Mouse (Mus musculus) liver, embryonic 11.5 days (tissue): ENCODE measurements around the gene Catsperz. TPM values are rescaled to one million over a fixed set of nuclear protein-coding genes. Genes with fewer than 3 reads are reported as not detected.
A peak's percentile ranks its signal among the peaks of the same experiment; 100 is the strongest.

ENCODE experiments used
- ATAC-seq: fragments of 200-750 bp; cut with Nextera tagmentation; replicated peaks from 2 replicates; pipeline ENCODE4 v1.8.0; 2017; ENCODE audit warnings: moderate number of reproducible peaks, mild to moderate bottlenecking, moderate TSS enrichment, moderate library complexity; ENCODE audit not compliant: low FRiP score
- DNase-seq: peaks from one replicate; pipeline ENCODE4 v3.0.0-alpha.2; 2017; ENCODE audit warnings: low spot score
- H3K27ac ChIP-seq: fragments of 300-500 bp; sonication (generic); 2 replicates; pipeline ENCODE4 v1.5.1; 2014; ENCODE audit warnings: mild to moderate bottlenecking, low read depth, low read length, control low read depth
- H3K27me3 ChIP-seq: fragments of 300-500 bp; sonication (generic); replicated peaks from 2 replicates; pipeline ENCODE4 v1.6.1; 2014; ENCODE audit warnings: low read length, mixed read lengths; ENCODE audit not compliant: control insufficient read depth, insufficient read depth
- H3K36me3 ChIP-seq: fragments of 300-500 bp; sonication (generic); 2 replicates; pipeline ENCODE4 v1.6.1; 2014; ENCODE audit warnings: mild to moderate bottlenecking, low read length, moderate library complexity, mixed read lengths; ENCODE audit not compliant: control insufficient read depth, insufficient read depth
- H3K4me1 ChIP-seq: fragments of 300-500 bp; sonication (generic); replicated peaks from 2 replicates; pipeline ENCODE4 v1.6.1; 2014; ENCODE audit warnings: low read length, mixed read lengths; ENCODE audit not compliant: control insufficient read depth, insufficient read depth
- H3K4me2 ChIP-seq: fragments of 300-500 bp; sonication (generic); 2 replicates; pipeline ENCODE4 v1.6.1; 2014; ENCODE audit warnings: mild to moderate bottlenecking, control low read depth, moderate library complexity
- H3K4me3 ChIP-seq: fragments of 300-500 bp; sonication (generic); 2 replicates; pipeline ENCODE4 v1.5.1; 2014; ENCODE audit warnings: low read depth, low read length, control low read depth
- H3K9ac ChIP-seq: fragments of 300-500 bp; sonication (generic); 2 replicates; pipeline ENCODE4 v1.6.1; 2014; ENCODE audit warnings: low read depth, low read length, control low read depth
- H3K9me3 ChIP-seq: fragments of 300-500 bp; sonication (generic); 2 replicates; pipeline ENCODE4 v1.6.1; 2016; ENCODE audit warnings: low read length, inconsistent platforms, mixed read lengths; ENCODE audit not compliant: control insufficient read depth
- WGBS: fragments of 180-500 bp; shearing (Covaris S2); extraction: QIAGEN DNeasy Blood & Tissue Kit; methylation state at CpG from one replicate; pipeline ENCODE4 v1.1.7; 2014; 5-methylcytosine and 5-hydroxymethylcytosine counted together
- polyA plus RNA-seq: library from polyadenylated mRNA; unstranded; fragments of >200 nt; fragmentation: Nextera tagmentation; extraction: Ambion mirVana; gene quantifications from 2 replicates; pipeline ENCODE4 v1.2.1, GENCODE M21; 2014

Catsperz gene
- polyA plus RNA-seq, 1 experiment from 2014 or later, result 0.49 TPM

GRCm38 (mm10) chr19:6950613-6951153, 25.5 kb upstream of the Catsperz start:
- peak overlapping the region; percentile 98 for H3K4me2 ChIP-seq
- H3K27ac ChIP-seq, result peak overlapping the region; percentile 98
- H3K27me3 ChIP-seq, result no peaks in the 10 kb centered on the region
- WGBS, result under 1% methylated on average over 28 of the region's 28 CpGs
- peaks cover 10% of the 10 kb centered on the region; the same call in 1 of the 2 replicates for H3K36me3 ChIP-seq
- ATAC-seq, result peak; percentile 34
- DNase-seq, result peak; percentile 71
- peak overlapping the region; percentile 89 for H3K9ac ChIP-seq
- H3K9me3 ChIP-seq, result no peaks in the 10 kb centered on the region
- peaks cover 27% of the 10 kb centered on the region for H3K4me1 ChIP-seq
- peak overlapping the region; percentile 64 for H3K4me3 ChIP-seq

DNA sequence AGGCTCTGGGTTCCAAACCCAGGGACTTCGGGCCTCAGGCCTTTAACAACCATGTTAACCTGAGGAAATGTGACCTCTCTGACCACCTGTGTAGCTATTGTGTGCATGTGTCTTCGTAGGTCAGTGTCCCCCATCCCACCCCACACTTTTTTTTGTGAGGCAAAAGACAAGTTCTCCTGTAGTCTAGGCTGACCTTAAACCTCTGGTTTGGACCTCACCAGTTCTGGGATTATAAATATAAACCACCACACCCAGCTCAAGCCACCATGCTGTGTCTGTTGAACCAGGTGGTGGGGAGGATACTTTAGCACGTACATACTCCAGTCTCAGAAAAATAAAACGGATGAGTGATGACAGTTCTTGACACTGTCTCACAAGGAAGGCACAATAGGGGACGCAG, 24.8 kb upstream of the Catsperz start:
- H3K9ac ChIP-seq, result peak overlapping the region; percentile 89
- H3K9me3 ChIP-seq, result no peaks in the 10 kb centered on the region
- DNase-seq (no peak), ATAC-seq (no peak)
- H3K27ac ChIP-seq, result no peak overlapping the region
- peak overlapping the region; percentile 64 for H3K4me3 ChIP-seq
- peaks cover 9% of the 10 kb centered on the region; the same call in 1 of the 2 replicates for H3K36me3 ChIP-seq
- WGBS, result 62% methylated on average over 5 of the region's 5 CpGs
- no peaks in the 10 kb centered on the region for H3K27me3 ChIP-seq
- H3K4me2 ChIP-seq, result peak overlapping the region; percentile 98
- H3K4me1 ChIP-seq, result peaks cover 27% of the 10 kb centered on the region

DNA sequence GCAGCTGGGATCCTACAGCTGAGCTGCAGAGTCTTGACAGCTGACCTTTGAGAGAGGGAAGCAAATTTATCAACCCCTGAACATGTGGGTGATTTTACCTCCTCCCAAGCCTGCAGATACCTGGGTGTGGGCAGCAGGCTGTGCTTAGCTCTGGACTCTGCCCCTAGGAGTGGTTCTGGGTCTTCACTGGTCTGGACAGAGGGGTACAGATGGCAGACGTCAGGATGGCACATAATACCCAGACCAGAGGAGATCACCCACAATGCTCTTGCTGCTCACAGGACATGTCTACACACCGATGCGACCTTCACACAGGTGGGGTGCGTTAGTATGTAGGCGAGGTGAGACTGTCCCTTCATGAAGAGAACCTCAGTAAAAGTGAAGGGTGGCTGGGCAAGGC, 24.4 kb upstream of the Catsperz start:
- H3K36me3 ChIP-seq, result peaks cover 6% of the 10 kb centered on the region; the same call in 1 of the 2 replicates
- peak overlapping the region; percentile 98 for H3K4me2 ChIP-seq
- no peak for DNase-seq
- no peaks in the 10 kb centered on the region for H3K9me3 ChIP-seq
- peaks cover 27% of the 10 kb centered on the region for H3K4me1 ChIP-seq
- 88% methylated on average over 5 of the region's 5 CpGs for WGBS
- H3K9ac ChIP-seq, result 0 out of 2 replicates have a peak overlapping the region, but pooled peaks have one; percentile 1
- no peak overlapping the region for H3K4me3 ChIP-seq
- ATAC-seq, result no peak
- H3K27ac ChIP-seq, result no peak overlapping the region
- no peaks in the 10 kb centered on the region for H3K27me3 ChIP-seq

DNA sequence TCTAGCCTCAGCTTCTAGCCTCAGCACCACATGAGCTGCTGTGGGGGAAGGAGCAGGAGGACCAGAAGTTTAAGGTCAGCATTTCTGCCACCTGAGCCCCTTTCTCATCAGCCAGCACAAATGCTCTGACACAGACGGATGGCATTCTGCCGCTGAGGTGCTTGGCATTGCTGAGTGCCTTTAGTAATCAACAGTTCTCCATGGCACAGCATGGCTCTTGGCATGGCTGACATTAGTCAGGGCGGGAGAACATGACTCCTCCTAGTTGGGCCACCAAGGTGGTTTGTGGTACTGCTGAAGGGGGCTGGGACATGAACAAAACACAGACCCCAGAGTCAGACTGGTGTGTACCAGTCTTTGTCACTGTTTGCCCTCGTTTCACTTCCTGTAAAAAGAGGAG, 23.0 kb upstream of the Catsperz start:
- H3K36me3 ChIP-seq, result 0 out of 2 replicates have a peak, but pooled peaks cover 3% of the 10 kb centered on the region

DNA sequence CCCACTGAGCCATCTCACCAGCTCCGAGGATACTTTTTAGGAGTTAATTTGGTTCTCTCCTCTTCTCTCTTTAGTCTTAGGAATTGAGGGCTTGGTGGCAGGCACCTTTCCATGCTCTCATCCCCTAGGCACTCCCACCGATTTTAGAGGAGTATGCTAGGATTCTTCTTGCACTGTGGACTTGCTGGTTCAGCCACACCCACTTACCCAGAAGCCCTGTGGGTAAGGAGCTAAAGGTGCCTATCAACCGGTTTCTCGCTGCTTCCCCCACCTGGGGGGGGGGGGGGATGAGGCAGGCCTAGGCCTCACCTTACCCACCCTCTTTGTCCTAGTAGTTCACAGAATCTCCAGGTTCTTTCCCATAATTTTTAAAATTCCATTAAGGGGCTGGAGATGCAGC, 22.6 kb upstream of the Catsperz start:
- no peak overlapping the region for H3K4me3 ChIP-seq
- no peaks in the 10 kb centered on the region for H3K27me3 ChIP-seq
- H3K36me3 ChIP-seq, result 0 out of 2 replicates have a peak, but pooled peaks cover 3% of the 10 kb centered on the region
- no peak overlapping the region for H3K9ac ChIP-seq
- H3K4me2 ChIP-seq, result no peak overlapping the region
- no peak overlapping the region for H3K27ac ChIP-seq
- H3K4me1 ChIP-seq, result peaks cover 26% of the 10 kb centered on the region
- 56% methylated on average over 4 of the region's 4 CpGs for WGBS
- no peak for DNase-seq
- no peak for ATAC-seq
- no peaks in the 10 kb centered on the region for H3K9me3 ChIP-seq

More for the DNA sequence above, 23.0 kb upstream of the Catsperz start:
- Histone ChIP-seq H3K27me3 (no peaks in the 10 kb centered on the region), H3K9me3 (no peaks in the 10 kb centered on the region), H3K4me2 (no peak overlapping the region), H3K4me1 (peaks cover 26% of the 10 kb centered on the region), H3K4me3 (no peak overlapping the region), H3K27ac (no peak overlapping the region), H3K9ac (no peak overlapping the region)
- no peak for ATAC-seq
- WGBS, result 83% methylated on average over 4 of the region's 4 CpGs
- no peak for DNase-seq

- 88% methylated on average over 6 of the region's 6 CpGs for WGBS
- 0 out of 2 replicates have a peak, but pooled peaks cover 3% of the 10 kb centered on the region for H3K36me3 ChIP-seq
- DNase-seq (no peak), ATAC-seq (no peak)
- no peak overlapping the region for H3K4me2 ChIP-seq
- H3K9me3 ChIP-seq, result no peaks in the 10 kb centered on the region
- H3K4me1 ChIP-seq, result peaks cover 16% of the 10 kb centered on the region
- no peaks in the 10 kb centered on the region for H3K27me3 ChIP-seq
- H3K27ac ChIP-seq, result no peak overlapping the region
- H3K4me3 ChIP-seq, result no peak overlapping the region
- H3K9ac ChIP-seq, result no peak overlapping the region
Measured at GRCm38 (mm10) chr19:6943709-6944108, 18.5 kb upstream of the Catsperz start.

DNA sequence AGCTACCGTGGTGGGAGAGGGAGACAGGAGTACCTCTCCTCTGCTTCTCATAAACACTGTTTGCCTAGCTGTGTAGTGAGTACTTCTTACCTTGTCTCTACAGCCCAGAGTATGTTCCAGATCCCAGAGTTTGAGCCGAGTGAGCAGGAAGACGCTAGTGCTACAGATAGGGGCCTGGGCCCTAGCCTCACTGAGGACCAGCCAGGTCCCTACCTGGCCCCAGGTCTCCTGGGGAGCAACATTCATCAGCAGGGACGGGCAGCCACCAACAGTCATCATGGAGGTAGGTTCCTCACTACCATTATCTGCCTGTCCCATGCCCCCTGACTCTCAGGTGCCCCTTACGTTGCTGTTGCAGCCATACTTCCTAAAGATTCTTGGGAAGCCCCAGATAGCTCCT, 17.6 kb upstream of the Catsperz start:
- H3K9ac ChIP-seq, result peak overlapping the region; percentile 83

GRCm38 (mm10) chr19:6942249-6942691, 17.1 kb upstream of the Catsperz start, which contains the start of gene Gpr137:
Gene Gpr137 (minus strand): TSS chr19:6942480.
- DNase-seq, result peak; percentile 94
- H3K9ac ChIP-seq, result peak within 1 kb of the TSS; percentile 83
- H3K4me3 ChIP-seq, result peak within 1 kb of the TSS; percentile 70
- WGBS, result under 1% methylated on average over 27 of the region's 27 CpGs
- H3K9me3 ChIP-seq, result no peaks in the 10 kb centered on the region
- H3K27me3 ChIP-seq, result no peaks in the 10 kb centered on the region
- H3K36me3 ChIP-seq, result 0 out of 2 replicates have a peak, but pooled peaks cover 3% of the 10 kb centered on the region
- peak; percentile 92 for ATAC-seq
- peak within 1 kb of the TSS; percentile 96 for H3K4me2 ChIP-seq
- H3K4me1 ChIP-seq, result peaks cover 16% of the 10 kb centered on the region
- peak within 1 kb of the TSS; percentile 87 for H3K27ac ChIP-seq

More for the DNA sequence above, 17.6 kb upstream of the Catsperz start:
- Histone ChIP-seq H3K9me3 (no peaks in the 10 kb centered on the region), H3K4me3 (peak overlapping the region; percentile 70), H3K36me3 (0 out of 2 replicates have a peak, but pooled peaks cover 3% of the 10 kb centered on the region), H3K27ac (peak overlapping the region; percentile 87), H3K4me2 (peak overlapping the region; percentile 96), H3K4me1 (peaks cover 16% of the 10 kb centered on the region), H3K27me3 (no peaks in the 10 kb centered on the region)
- no peak for DNase-seq
- peak; percentile 11; the same call in 1 of the 2 replicates for ATAC-seq
- WGBS, result 25% methylated on average over 5 of the region's 5 CpGs
